Mouse (Mus musculus) brain, embryonic 18.5 days (tissue): ENCODE results near the gene Zfp748.

Source experiments
- DNase-seq: peaks from one replicate; pipeline ENCODE4 v3.0.0-alpha.2; 2012; ENCODE audit warnings: low read depth, low spot score

Gene Zfp748

GRCm38 (mm10) chr13:67553730-67554129, at the start of gene Zfp748:
Zfp748 (minus strand) TSS chr13:67553830.
- DNase-seq, result no peak

GRCm38 (mm10) chr13:67572591-67573189, 19.1 kb upstream of the Zfp748 start:
- DNase-seq, result no peak

GRCm38 (mm10) chr13:67552505-67553346, 904 bp downstream of the Zfp748 start:
- peak; percentile 82 for DNase-seq

GRCm38 (mm10) chr13:67545941-67546340, 7.7 kb downstream of the Zfp748 start:
- no peak for DNase-seq

GRCm38 (mm10) chr13:67527049-67527730, 26.4 kb downstream of the Zfp748 start:
- DNase-seq, result no peak

- peak; percentile 86 for DNase-seq
Observed at GRCm38 (mm10) chr13:67525753-67526410, 27.7 kb downstream of the Zfp748 start, which contains the start of the genes Gm26965 and Zfp87. Gm26965 (minus strand) TSS chr13:67526151. Zfp87 (minus strand) TSS chr13:67526177.

GRCm38 (mm10) chr13:67500908-67501307, 52.7 kb downstream of the Zfp748 start:
- DNase-seq, result no peak

GRCm38 (mm10) chr13:67500084-67500719, 53.4 kb downstream of the Zfp748 start, which contains the start of gene Zfp58:
Zfp58 (minus strand) TSS chr13:67500555.
- DNase-seq, result peak; percentile 83

- no peak for DNase-seq
Observed at GRCm38 (mm10) chr13:67495631-67496030, 58.0 kb downstream of the Zfp748 start.
